Mouse (Mus musculus) neural tube, embryonic 11.5 days (tissue): Measurements from ENCODE around the gene Tmsb4x. TPM values are rescaled to one million over a fixed set of nuclear protein-coding genes. Genes with fewer than 3 reads are reported as not detected.

Source experiments
- ATAC-seq: fragments of 200-750 bp; cut with Nextera tagmentation; 2 replicates; pipeline ENCODE4 v1.8.0; 2017; ENCODE audit warnings: moderate number of reproducible peaks, mild to moderate bottlenecking, moderate TSS enrichment, moderate library complexity; ENCODE audit not compliant: insufficient read depth, low FRiP score, low TSS enrichment
- DNase-seq: peaks from one replicate; pipeline ENCODE4 v3.0.0-alpha.2; 2015; ENCODE audit warnings: low spot score
- H3K27ac ChIP-seq: fragments of 300-500 bp; sonication (generic); 2 replicates; pipeline ENCODE4 v1.5.1; 2014; ENCODE audit warnings: low read depth, mild to moderate bottlenecking, low read length
- H3K27me3 ChIP-seq: fragments of 300-500 bp; sonication (generic); 2 replicates; pipeline ENCODE4 v1.6.1; 2014; ENCODE audit warnings: mild to moderate bottlenecking, low read length, mixed read lengths; ENCODE audit not compliant: control insufficient read depth, insufficient read depth
- H3K36me3 ChIP-seq: fragments of 300-500 bp; sonication (generic); 2 replicates; pipeline ENCODE4 v1.6.1; 2014; ENCODE audit warnings: mild to moderate bottlenecking, low read length, moderate library complexity, mixed read lengths; ENCODE audit not compliant: control insufficient read depth, insufficient read depth
- H3K4me1 ChIP-seq: fragments of 300-500 bp; sonication (generic); 2 replicates; pipeline ENCODE4 v1.6.1; 2014; ENCODE audit warnings: low read length, mixed read lengths; ENCODE audit not compliant: control insufficient read depth, insufficient read depth
- H3K4me2 ChIP-seq: fragments of 300-500 bp; sonication (generic); 2 replicates; pipeline ENCODE4 v1.6.1; 2014; ENCODE audit warnings: low read depth, mild to moderate bottlenecking, moderate library complexity
- H3K4me3 ChIP-seq: fragments of 300-500 bp; sonication (generic); 2 replicates; pipeline ENCODE4 v1.5.1; 2014; ENCODE audit warnings: low read depth, low read length
- H3K9ac ChIP-seq: fragments of 300-500 bp; sonication (generic); 2 replicates; pipeline ENCODE4 v1.6.1; 2014; ENCODE audit warnings: mild to moderate bottlenecking, low read length
- H3K9me3 ChIP-seq: fragments of 300-500 bp; sonication (generic); 2 replicates; pipeline ENCODE4 v1.6.1; 2016; ENCODE audit warnings: low read length; ENCODE audit not compliant: control insufficient read depth
- WGBS: fragments of 180-500 bp; shearing (Covaris S2); extraction: QIAGEN DNeasy Blood & Tissue Kit; methylation state at CpG from one replicate; pipeline ENCODE4 v1.1.7; 2014; 5-methylcytosine and 5-hydroxymethylcytosine counted together
- polyA plus RNA-seq: library from polyadenylated mRNA; unstranded; fragments of >200 nt; fragmentation: Nextera tagmentation; extraction: Ambion mirVana; gene quantifications from 2 replicates; pipeline ENCODE4 v1.2.1, GENCODE M21; 2014

Tmsb4x gene
- polyA plus RNA-seq, 1 experiment from 2014 or later, result 4,507 TPM

GRCm38 (mm10) chrX:167205813-167206520 is 3.1 kb downstream of the Tmsb4x start:
- 69% methylated on average over 8 of the region's 8 CpGs for WGBS
- ATAC-seq (peak; percentile 28; the same call in 1 of the 2 replicates), DNase-seq (no peak)
- H3K27ac ChIP-seq, result no peak overlapping the region
- H3K4me1 ChIP-seq, result no peaks in the 10 kb centered on the region
- no peak overlapping the region for H3K4me3 ChIP-seq
- no peak overlapping the region for H3K9ac ChIP-seq
- H3K27me3 ChIP-seq, result 0 out of 2 replicates have a peak, but pooled peaks cover 3% of the 10 kb centered on the region
- H3K9me3 ChIP-seq, result no peaks in the 10 kb centered on the region
- no peaks in the 10 kb centered on the region for H3K36me3 ChIP-seq
- no peak overlapping the region for H3K4me2 ChIP-seq

- ATAC-seq (no peak), DNase-seq (no peak)
- H3K27me3 ChIP-seq, result no peaks in the 10 kb centered on the region; the same call in 1 of the 2 replicates
- H3K27ac ChIP-seq, result no peak overlapping the region
- no peak overlapping the region for H3K4me3 ChIP-seq
- H3K9me3 ChIP-seq, result no peaks in the 10 kb centered on the region
- H3K4me2 ChIP-seq, result no peak overlapping the region
- WGBS, result 89% methylated on average over 2 of the region's 2 CpGs
- no peaks in the 10 kb centered on the region for H3K36me3 ChIP-seq
- no peak overlapping the region for H3K9ac ChIP-seq
- H3K4me1 ChIP-seq, result no peaks in the 10 kb centered on the region
Observed at GRCm38 (mm10) chrX:167201365-167201764, 7.8 kb downstream of the Tmsb4x start.

- Histone ChIP-seq H3K4me1 (no peaks in the 10 kb centered on the region), H3K4me2 (no peak overlapping the region), H3K27ac (no peak overlapping the region), H3K27me3 (no peaks in the 10 kb centered on the region; the same call in 1 of the 2 replicates), H3K9ac (no peak overlapping the region), H3K4me3 (no peak overlapping the region), H3K9me3 (no peaks in the 10 kb centered on the region), H3K36me3 (no peaks in the 10 kb centered on the region)
- 68% methylated on average over 2 of the region's 2 CpGs for WGBS
- ATAC-seq (no peak), DNase-seq (no peak)
Observed at GRCm38 (mm10) chrX:167195228-167195649, 13.9 kb downstream of the Tmsb4x start.

- H3K27ac ChIP-seq, result no peak overlapping the region
- 61% methylated on average over 2 of the region's 2 CpGs for WGBS
- ATAC-seq (no peak), DNase-seq (no peak)
- H3K4me2 ChIP-seq, result no peak overlapping the region
- no peaks in the 10 kb centered on the region for H3K4me1 ChIP-seq
- H3K4me3 ChIP-seq, result no peak overlapping the region
- no peaks in the 10 kb centered on the region for H3K9me3 ChIP-seq
- H3K27me3 ChIP-seq, result 0 out of 2 replicates have a peak, but pooled peaks cover 2% of the 10 kb centered on the region
- H3K36me3 ChIP-seq, result no peaks in the 10 kb centered on the region
- H3K9ac ChIP-seq, result no peak overlapping the region
Observed at GRCm38 (mm10) chrX:167186306-167186705, 22.8 kb downstream of the Tmsb4x start.

DNA sequence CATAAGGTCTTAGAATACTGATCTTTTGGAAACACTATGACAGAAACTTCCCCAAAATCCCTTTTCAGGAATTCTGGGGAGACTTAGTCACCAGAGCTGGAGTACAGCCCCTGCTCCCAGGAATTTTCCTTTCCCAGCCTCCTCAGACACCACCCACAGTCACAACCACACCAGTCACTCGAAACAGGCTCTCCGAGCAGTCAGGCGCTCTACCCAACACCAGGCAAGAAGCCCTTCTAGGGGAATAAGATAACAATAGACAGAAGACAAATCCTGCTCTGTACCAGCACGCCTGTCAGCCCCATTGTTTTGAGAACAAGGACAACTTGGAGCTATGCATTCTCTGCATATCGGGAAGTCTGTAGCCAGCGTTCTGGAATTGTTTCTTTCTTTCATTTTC is 25.6 kb downstream of the Tmsb4x start:
- no peak overlapping the region for H3K27ac ChIP-seq
- ATAC-seq (no peak), DNase-seq (no peak)
- H3K27me3 ChIP-seq, result 0 out of 2 replicates have a peak, but pooled peaks cover 4% of the 10 kb centered on the region
- no peaks in the 10 kb centered on the region for H3K36me3 ChIP-seq
- H3K4me3 ChIP-seq, result no peak overlapping the region
- no peaks in the 10 kb centered on the region for H3K9me3 ChIP-seq
- no peaks in the 10 kb centered on the region for H3K4me1 ChIP-seq
- WGBS, result 59% methylated on average over 6 of the region's 6 CpGs
- no peak overlapping the region for H3K9ac ChIP-seq
- H3K4me2 ChIP-seq, result no peak overlapping the region

- Histone ChIP-seq H3K27ac (no peak overlapping the region), H3K36me3 (no peaks in the 10 kb centered on the region), H3K4me2 (no peak overlapping the region), H3K9me3 (no peaks in the 10 kb centered on the region), H3K9ac (no peak overlapping the region), H3K4me1 (no peaks in the 10 kb centered on the region), H3K4me3 (no peak overlapping the region), H3K27me3 (0 out of 2 replicates have a peak, but pooled peaks cover 4% of the 10 kb centered on the region)
- ATAC-seq, result no peak
- WGBS, result 81% methylated on average over 5 of the region's 5 CpGs
- DNase-seq, result no peak
Observed at GRCm38 (mm10) chrX:167182411-167182810, 26.7 kb downstream of the Tmsb4x start.

DNA sequence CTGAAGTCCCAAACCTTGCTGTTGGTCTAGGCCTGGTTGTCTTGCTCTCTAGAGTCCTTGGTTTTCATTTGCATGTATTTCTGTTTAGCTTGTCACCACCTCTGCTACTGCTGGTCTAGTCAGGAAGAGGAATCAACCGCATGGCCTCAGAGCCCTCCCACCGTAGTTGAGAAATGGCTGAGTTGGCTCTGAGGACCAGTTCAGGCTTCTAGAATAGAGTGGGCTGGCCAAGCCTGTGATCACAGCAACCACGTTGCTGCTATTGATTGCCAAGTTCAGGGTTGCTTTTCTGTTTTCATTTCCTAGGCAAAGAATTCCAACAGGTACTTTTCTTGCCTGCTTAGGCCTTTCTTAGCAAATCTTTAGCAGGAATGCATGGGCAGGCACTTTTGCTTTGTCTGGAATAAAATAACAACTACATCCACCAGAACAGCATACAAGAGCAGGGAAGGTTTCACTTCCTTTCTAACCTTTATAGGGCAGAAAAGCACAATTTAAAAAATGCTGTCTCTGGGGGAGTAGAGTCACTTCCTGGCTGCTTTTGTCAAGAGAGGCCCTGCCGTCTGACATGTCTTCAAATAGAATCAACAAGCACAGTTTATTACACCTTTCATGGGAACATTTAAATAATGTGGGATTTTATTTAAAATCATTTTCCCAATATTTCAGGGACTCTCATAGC is 29.0 kb downstream of the Tmsb4x start:
- WGBS, result 81% methylated on average over 4 of the region's 4 CpGs
- H3K27ac ChIP-seq, result no peak overlapping the region
- no peak overlapping the region for H3K4me2 ChIP-seq
- no peak overlapping the region for H3K9ac ChIP-seq
- no peak for ATAC-seq
- H3K9me3 ChIP-seq, result no peaks in the 10 kb centered on the region
- H3K4me1 ChIP-seq, result no peaks in the 10 kb centered on the region
- H3K27me3 ChIP-seq, result 0 out of 2 replicates have a peak, but pooled peaks cover 4% of the 10 kb centered on the region
- no peaks in the 10 kb centered on the region for H3K36me3 ChIP-seq
- H3K4me3 ChIP-seq, result no peak overlapping the region
- DNase-seq, result no peak

GRCm38 (mm10) chrX:167179549-167179948 is 29.6 kb downstream of the Tmsb4x start:
- Histone ChIP-seq H3K27me3 (0 out of 2 replicates have a peak, but pooled peaks cover 4% of the 10 kb centered on the region), H3K27ac (no peak overlapping the region)
- 98% methylated on average over 3 of the region's 3 CpGs for WGBS

More at GRCm38 (mm10) chrX:167179549-167179948, 29.6 kb downstream of the Tmsb4x start:
- ATAC-seq (no peak), DNase-seq (no peak)
- Histone ChIP-seq H3K9me3 (no peaks in the 10 kb centered on the region), H3K36me3 (no peaks in the 10 kb centered on the region), H3K4me2 (no peak overlapping the region), H3K9ac (no peak overlapping the region), H3K4me1 (no peaks in the 10 kb centered on the region), H3K4me3 (no peak overlapping the region)
